Mouse (Mus musculus) adrenal gland, postnatal 4 days (tissue): Measurements from ENCODE around the gene Prss37. TPM values are rescaled to one million over a fixed set of nuclear protein-coding genes. Genes with fewer than 3 reads are reported as not detected.

Experiments
- DNase-seq, 2 experiments: peaks; one replicate each; pipeline ENCODE4 v3.0.0; 2021 to 2022; ENCODE audit warnings: low spot score in 2 of 2, mixed read lengths in 2 of 2
- long read RNA-seq, 2 experiments: library from polyadenylated mRNA; stranded (forward); transcript quantifications; one replicate each; pipeline ENCODE4 v2.0.0; 2021
- total RNA-seq, 2 experiments: library from RNA; stranded (reverse); gene quantifications; 2 replicates each; pipeline ENCODE4 v1.2.3; 2021

The Prss37 gene
- total RNA-seq: not detected
- long read RNA-seq, experiment 1: 0 reads
- long read RNA-seq, experiment 2: 0 reads

- no peak for DNase-seq
These were observed at the start of gene Prss37 for GRCm38 (mm10) chr6:40519408-40519807. Prss37 (minus strand) TSS chr6:40519508.

GRCm38 (mm10) chr6:40554950-40555349, 35.6 kb upstream of the Prss37 start, which contains the start of gene Olfr461:
Olfr461 (minus strand) TSS chr6:40555050.
- no peak for DNase-seq

- no peak for DNase-seq
These were observed 25.4 kb upstream of the Prss37 start for GRCm38 (mm10) chr6:40544690-40545089.

GRCm38 (mm10) chr6:40493229-40493628, 26.1 kb downstream of the Prss37 start, which contains the start of gene Tas2r108:
Tas2r108 (plus strand) TSS chr6:40493529.
- DNase-seq: no peak

- no peak for DNase-seq
These were observed 28.4 kb downstream of the Prss37 start, which contains the start of gene Tas2r137 for GRCm38 (mm10) chr6:40490933-40491332. Tas2r137 (plus strand) TSS chr6:40491233.

GRCm38 (mm10) chr6:40482318-40482717, 37.0 kb downstream of the Prss37 start:
- no peak for DNase-seq

GRCm38 (mm10) chr6:40479705-40480104, 39.6 kb downstream of the Prss37 start:
- DNase-seq: no peak

- DNase-seq: no peak
These were observed 43.2 kb downstream of the Prss37 start for GRCm38 (mm10) chr6:40476132-40476531.

- no peak for DNase-seq
These were observed 47.6 kb downstream of the Prss37 start for GRCm38 (mm10) chr6:40471720-40472010.

GRCm38 (mm10) chr6:40470916-40471719, 48.2 kb downstream of the Prss37 start, which contains the start of gene Ssbp1:
Ssbp1 (plus strand) TSS chr6:40471352.
- DNase-seq: peak; percentile 71 to 86

GRCm38 (mm10) chr6:40465710-40466109, 53.6 kb downstream of the Prss37 start:
- no peak for DNase-seq

Other genes starting within 250 kb of the Prss37 start
- 10 to 100 TPM; 35.7 to 40.0 TPM for gene Agk, start 194.3 kb downstream of the Prss37 start, total RNA-seq
- 10 to 100 TPM; 18.2 to 20.2 TPM for gene E330009J07Rik, start 83.4 kb downstream of the Prss37 start, total RNA-seq
- not detected for gene Wee2, start 80.4 kb downstream of the Prss37 start, total RNA-seq
- 10 to 100 TPM; 72.0 to 75.3 TPM for gene Ssbp1, start 48.2 kb downstream of the Prss37 start, total RNA-seq
- not detected for gene Tas2r137, start 28.3 kb downstream of the Prss37 start, total RNA-seq
- gene Tas2r108, start 26.0 kb downstream of the Prss37 start, total RNA-seq: not detected
- not detected for gene Olfr461, start 35.5 kb upstream of the Prss37 start, total RNA-seq
- gene Olfr460, start 50.0 kb upstream of the Prss37 start, total RNA-seq: not detected
- 1 to 10 TPM; 1.1 to 1.2 TPM for gene Clec5a, start 66.3 kb upstream of the Prss37 start, total RNA-seq
- gene Tas2r138, start 93.8 kb upstream of the Prss37 start, total RNA-seq: not detected
- gene Mgam, start 109.3 kb upstream of the Prss37 start, total RNA-seq: 1 to 10 TPM; 2.4 to 7.3 TPM